Mouse (Mus musculus): Measurements from ENCODE around the gene Arid4b. TPM values are rescaled to one million over a fixed set of nuclear protein-coding genes. Genes with fewer than 3 reads are reported as not detected.
"Not testable (repeated sequence)": the region's sequence is repeated elsewhere in the genome, so short reads cannot be mapped to it uniquely, and the experiment has no call there.

Gene Arid4b
- polyA plus RNA-seq, 1 experiment, result 7.9 TPM

- no peak for DNase-seq
- peaks cover 2% of the 10 kb centered on the region; the same call in 1 of the 2 replicates for H3K4me1 ChIP-seq (ENCODE audit: control insufficient read depth, insufficient read depth, low read length)
- no peak for TF ChIP-seq CTCF (IDR thresholded peaks at IDR 0.05; ENCODE audit: insufficient read depth, low read length)
- TF ChIP-seq POLR2A (IDR thresholded peaks at IDR 0.05; ENCODE audit: borderline replicate concordance, extremely low read depth, low read depth, low read length), result no peak
- H3K4me3 ChIP-seq (replicated peaks; ENCODE audit: extremely low read depth, low read depth, low read length), result no peak overlapping the region
- WGBS, result 76% methylated on average over 5 of the region's 5 CpGs
Observed at GRCm38 (mm10) chr13:14033309-14034072, 29.5 kb upstream of the Arid4b start.

DNA sequence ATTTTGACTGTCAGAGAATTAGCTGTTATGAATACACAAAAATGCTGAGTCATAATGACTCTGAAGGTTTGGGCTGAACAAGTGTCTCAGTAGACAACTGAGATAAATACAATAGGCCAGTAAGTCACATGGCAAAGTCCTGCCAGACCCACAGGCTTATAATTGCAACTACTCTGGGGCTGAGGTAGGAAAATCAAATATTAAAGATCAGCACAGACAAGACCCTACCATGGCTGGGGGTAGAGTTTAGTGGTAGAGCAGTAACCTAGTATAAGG is 29.0 kb upstream of the Arid4b start:
- no peak for TF ChIP-seq POLR2A (IDR thresholded peaks at IDR 0.05; ENCODE audit: borderline replicate concordance, extremely low read depth, low read depth, low read length)
- TF ChIP-seq CTCF (IDR thresholded peaks at IDR 0.05; ENCODE audit: insufficient read depth, low read length), result no peak
- H3K4me1 ChIP-seq (ENCODE audit: control insufficient read depth, insufficient read depth, low read length), result peaks cover 2% of the 10 kb centered on the region; the same call in 1 of the 2 replicates
- DNase-seq, result no peak
- no peak overlapping the region for H3K4me3 ChIP-seq (replicated peaks; ENCODE audit: extremely low read depth, low read depth, low read length)

GRCm38 (mm10) chr13:14035352-14035751 is 27.7 kb upstream of the Arid4b start:
- not testable (repeated sequence) for DNase-seq; H3K4me1 ChIP-seq (ENCODE audit: control insufficient read depth, insufficient read depth, low read length)
- 95% methylated on average over 3 of the region's 3 CpGs for WGBS

DNA sequence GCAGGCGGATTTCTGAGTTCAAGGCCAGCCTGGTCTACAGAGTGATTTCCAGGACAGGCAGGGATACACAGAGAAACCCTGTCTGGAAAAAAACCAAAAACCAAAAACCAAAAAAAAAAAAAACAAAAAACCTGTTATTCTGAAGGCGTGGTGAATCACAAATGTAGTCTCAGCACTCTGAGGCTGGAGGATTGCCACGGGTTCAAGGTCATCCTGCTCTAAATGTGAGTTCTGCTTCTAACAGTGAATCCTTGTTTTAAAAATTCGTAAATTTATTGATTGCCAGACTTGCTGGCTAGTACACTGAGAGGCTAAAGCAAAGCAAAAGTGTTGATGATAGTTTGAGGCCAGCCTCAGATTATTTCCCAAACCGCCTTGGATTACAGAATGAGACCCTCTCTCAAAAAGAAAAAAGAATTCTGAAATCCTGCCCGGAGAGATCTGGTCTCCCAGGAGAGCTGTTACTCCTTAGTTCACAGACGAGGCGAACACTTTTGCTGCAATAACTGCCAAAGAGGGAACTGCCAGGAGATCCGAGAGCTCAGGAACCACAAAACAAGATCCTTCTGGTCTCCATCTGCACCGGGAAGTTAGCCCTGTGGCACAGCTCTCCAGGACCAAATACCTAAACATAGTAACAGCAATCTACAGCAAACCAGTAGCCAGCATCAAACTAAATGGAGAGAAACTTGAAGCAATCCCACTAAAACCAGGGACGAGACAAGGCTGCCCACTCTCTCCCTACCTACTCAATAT is 27.0 kb upstream of the Arid4b start:
- Histone ChIP-seq H3K4me1 (ENCODE audit: control insufficient read depth, insufficient read depth, low read length) (peaks cover 6% of the 10 kb centered on the region), H3K4me3 (replicated peaks; ENCODE audit: extremely low read depth, low read depth, low read length) (no peak overlapping the region)
- no peak for DNase-seq
- no peak for TF ChIP-seq POLR2A (IDR thresholded peaks at IDR 0.05; ENCODE audit: borderline replicate concordance, extremely low read depth, low read depth, low read length)
- no peak for TF ChIP-seq CTCF (IDR thresholded peaks at IDR 0.05; ENCODE audit: insufficient read depth, low read length)
- 85% methylated on average over 11 of the region's 11 CpGs for WGBS

More at GRCm38 (mm10) chr13:14035352-14035751, 27.7 kb upstream of the Arid4b start:
- H3K4me3 ChIP-seq (replicated peaks; ENCODE audit: extremely low read depth, low read depth, low read length), result not testable (repeated sequence)

DNA sequence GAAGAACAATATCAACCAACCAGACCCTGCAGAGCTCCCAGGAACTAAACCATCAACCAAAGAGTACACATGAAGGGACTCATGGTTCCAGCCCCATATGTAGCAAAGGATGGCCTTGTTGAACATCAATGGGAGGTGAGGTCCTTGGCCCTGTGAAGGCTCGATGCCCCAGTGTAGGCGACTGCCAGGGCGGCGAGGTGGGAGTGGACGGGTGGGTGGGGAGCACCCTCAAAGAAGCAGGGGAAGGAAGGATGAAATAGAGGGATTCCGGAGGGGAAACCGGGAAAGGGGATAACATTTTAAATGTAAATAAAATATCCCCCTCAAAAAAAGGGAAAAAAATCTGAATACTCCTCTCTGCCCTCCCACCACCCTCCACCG is 24.1 kb upstream of the Arid4b start:
- TF ChIP-seq POLR2A (IDR thresholded peaks at IDR 0.05; ENCODE audit: borderline replicate concordance, extremely low read depth, low read depth, low read length), result no peak
- no peak for TF ChIP-seq CTCF (IDR thresholded peaks at IDR 0.05; ENCODE audit: insufficient read depth, low read length)
- no peak for DNase-seq
- H3K4me1 ChIP-seq (ENCODE audit: control insufficient read depth, insufficient read depth, low read length), result peaks cover 4% of the 10 kb centered on the region
- H3K4me3 ChIP-seq (replicated peaks; ENCODE audit: extremely low read depth, low read depth, low read length), result peak overlapping the region; percentile 100
- 1% methylated on average over 8 of the region's 8 CpGs for WGBS

- peak; percentile 78; the same call in 1 of the 2 replicates for TF ChIP-seq POLR2A (IDR thresholded peaks at IDR 0.05; ENCODE audit: borderline replicate concordance, extremely low read depth, low read depth, low read length)
- no peak for TF ChIP-seq CTCF (IDR thresholded peaks at IDR 0.05; ENCODE audit: insufficient read depth, low read length)
- under 1% methylated on average over 35 of the region's 35 CpGs for WGBS
- peaks cover 4% of the 10 kb centered on the region for H3K4me1 ChIP-seq (ENCODE audit: control insufficient read depth, insufficient read depth, low read length)
- peak within 1 kb of the TSS; percentile 100 for H3K4me3 ChIP-seq (replicated peaks; ENCODE audit: extremely low read depth, low read depth, low read length)
- peak; percentile 92 for DNase-seq
Observed at GRCm38 (mm10) chr13:14039292-14039965, 23.6 kb upstream of the Arid4b start, which contains the start of gene Tbce. Tbce (minus strand) TSS chr13:14039638.

GRCm38 (mm10) chr13:14040186-14040585 is 22.8 kb upstream of the Arid4b start:
- Histone ChIP-seq H3K4me1 (ENCODE audit: control insufficient read depth, insufficient read depth, low read length) (peaks cover 4% of the 10 kb centered on the region), H3K4me3 (replicated peaks; ENCODE audit: extremely low read depth, low read depth, low read length) (no peak overlapping the region)
- DNase-seq, result no peak
- 16% methylated on average over 5 of the region's 5 CpGs for WGBS
- TF ChIP-seq POLR2A (IDR thresholded peaks at IDR 0.05; ENCODE audit: borderline replicate concordance, extremely low read depth, low read depth, low read length) (no peak), CTCF (IDR thresholded peaks at IDR 0.05; ENCODE audit: insufficient read depth, low read length) (no peak)

DNA sequence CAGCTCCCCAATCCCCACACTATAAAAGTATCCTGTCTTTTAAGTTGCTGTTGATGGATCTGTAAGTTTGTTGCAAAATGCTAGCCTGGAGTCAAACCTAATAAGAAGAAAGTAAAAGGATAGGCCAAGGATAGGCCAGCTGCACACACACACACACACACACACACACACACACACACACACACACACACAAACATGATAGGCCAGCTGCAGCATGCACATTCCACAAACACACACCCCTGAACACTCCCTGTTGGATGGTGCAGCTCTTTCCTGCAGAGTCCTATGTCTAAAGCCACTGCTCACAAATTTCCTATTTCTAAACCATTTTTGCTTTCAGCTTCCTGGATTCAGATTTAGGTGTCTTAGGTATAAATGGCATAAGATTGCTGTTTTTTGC is 19.2 kb upstream of the Arid4b start:
- Histone ChIP-seq H3K4me3 (replicated peaks; ENCODE audit: extremely low read depth, low read depth, low read length) (no peak overlapping the region), H3K4me1 (ENCODE audit: control insufficient read depth, insufficient read depth, low read length) (peaks cover 4% of the 10 kb centered on the region; the same call in 1 of the 2 replicates)
- no peak for TF ChIP-seq CTCF (IDR thresholded peaks at IDR 0.05; ENCODE audit: insufficient read depth, low read length)
- TF ChIP-seq POLR2A (IDR thresholded peaks at IDR 0.05; ENCODE audit: borderline replicate concordance, extremely low read depth, low read depth, low read length), result no peak
- DNase-seq, result no peak

DNA sequence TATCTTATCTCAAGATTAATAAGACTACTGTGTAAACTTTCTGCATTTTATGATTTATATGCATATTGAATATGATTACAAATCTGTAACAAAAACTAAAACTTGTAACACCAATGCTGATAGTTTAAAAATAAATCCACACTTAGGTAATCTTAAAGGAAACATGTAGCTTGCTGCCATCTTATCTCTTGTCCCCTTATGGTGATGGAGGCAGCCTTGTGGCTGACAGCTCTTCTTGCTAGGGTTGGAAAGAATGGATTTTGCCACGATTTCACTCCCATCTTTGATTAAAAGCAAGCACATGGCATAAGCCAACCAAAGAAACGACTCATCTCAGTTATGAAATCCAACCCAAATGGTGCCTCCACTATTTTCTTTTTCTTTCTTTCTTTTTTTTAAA is 18.5 kb upstream of the Arid4b start:
- DNase-seq, result no peak
- Histone ChIP-seq H3K4me3 (replicated peaks; ENCODE audit: extremely low read depth, low read depth, low read length) (no peak overlapping the region), H3K4me1 (ENCODE audit: control insufficient read depth, insufficient read depth, low read length) (peaks cover 4% of the 10 kb centered on the region; the same call in 1 of the 2 replicates)
- TF ChIP-seq CTCF (IDR thresholded peaks at IDR 0.05; ENCODE audit: insufficient read depth, low read length) (no peak), POLR2A (IDR thresholded peaks at IDR 0.05; ENCODE audit: borderline replicate concordance, extremely low read depth, low read depth, low read length) (no peak)
- 68% methylated on average over 2 of the region's 2 CpGs for WGBS

All from lung, adult 2 months (tissue).